Mouse (Mus musculus) liver, postnatal 0 days (tissue): ENCODE measurements around the gene Sema5b.

Experiments
- CTCF ChIP-seq: sonication (generic); IDR thresholded peaks from 2 replicates; pipeline ENCODE4 v1.5.1; 2016; ENCODE audit warnings: antibody characterized with exemption, low read depth
- EP300 ChIP-seq: IDR thresholded peaks from 2 replicates; pipeline ENCODE4 v1.6.1; 2016; ENCODE audit warnings: antibody characterized with exemption, low read depth, mild to moderate bottlenecking

GRCm38 (mm10) chr16:35534630-35535029 is 6.3 kb upstream of the Sema5b start:
- no peak for TF ChIP-seq CTCF
- TF ChIP-seq EP300, result no peak
